Mouse (Mus musculus) limb, embryonic 10.5 days (tissue): ENCODE data around the gene Vasp. TPM values are rescaled to one million over a fixed set of nuclear protein-coding genes. Genes with fewer than 3 reads are reported as not detected.
"Not testable (repeated sequence)": the region's sequence is repeated elsewhere in the genome, so short reads cannot be mapped to it uniquely, and the experiment has no call there.

Experiments used
- DNase-seq: peaks from one replicate; pipeline ENCODE4 v3.0.0-alpha.2; 2017; ENCODE audit warnings: low spot score
- H3K27ac ChIP-seq: fragments of 300-500 bp; sonication (generic); 2 replicates; pipeline ENCODE4 v1.5.1; 2016; ENCODE audit warnings: mild to moderate bottlenecking
- H3K27me3 ChIP-seq: fragments of 300-500 bp; sonication (generic); 2 replicates; pipeline ENCODE4 v1.6.1; 2016; ENCODE audit warnings: low read depth, mild to moderate bottlenecking; ENCODE audit not compliant: poor library complexity, severe bottlenecking
- H3K36me3 ChIP-seq: fragments of 300-500 bp; sonication (generic); 2 replicates; pipeline ENCODE4 v1.6.1; 2016; ENCODE audit warnings: mild to moderate bottlenecking, moderate library complexity
- H3K4me1 ChIP-seq: fragments of 300-500 bp; sonication (generic); 2 replicates; pipeline ENCODE4 v1.6.1; 2016
- H3K4me3 ChIP-seq: fragments of 300-500 bp; sonication (generic); 2 replicates; pipeline ENCODE4 v1.5.1; 2016; ENCODE audit warnings: mild to moderate bottlenecking, moderate library complexity
- H3K9me3 ChIP-seq: fragments of 300-500 bp; sonication (generic); replicated peaks from 2 replicates; pipeline ENCODE4 v1.6.1; 2016; ENCODE audit warnings: mild to moderate bottlenecking
- WGBS: fragments of 180-500 bp; shearing (Covaris S2); methylation state at CpG from one replicate; pipeline ENCODE4 v1.1.7; 2016; 5-methylcytosine and 5-hydroxymethylcytosine counted together
- polyA plus RNA-seq: library from polyadenylated mRNA; unstranded; fragments of >200 nt; fragmentation: Nextera tagmentation; extraction: Ambion mirVana; gene quantifications from 2 replicates; pipeline ENCODE4 v1.2.1, GENCODE M21; 2016

Gene Vasp
- polyA plus RNA-seq, 1 experiment from 2014 or later: 68.1 TPM

DNA sequence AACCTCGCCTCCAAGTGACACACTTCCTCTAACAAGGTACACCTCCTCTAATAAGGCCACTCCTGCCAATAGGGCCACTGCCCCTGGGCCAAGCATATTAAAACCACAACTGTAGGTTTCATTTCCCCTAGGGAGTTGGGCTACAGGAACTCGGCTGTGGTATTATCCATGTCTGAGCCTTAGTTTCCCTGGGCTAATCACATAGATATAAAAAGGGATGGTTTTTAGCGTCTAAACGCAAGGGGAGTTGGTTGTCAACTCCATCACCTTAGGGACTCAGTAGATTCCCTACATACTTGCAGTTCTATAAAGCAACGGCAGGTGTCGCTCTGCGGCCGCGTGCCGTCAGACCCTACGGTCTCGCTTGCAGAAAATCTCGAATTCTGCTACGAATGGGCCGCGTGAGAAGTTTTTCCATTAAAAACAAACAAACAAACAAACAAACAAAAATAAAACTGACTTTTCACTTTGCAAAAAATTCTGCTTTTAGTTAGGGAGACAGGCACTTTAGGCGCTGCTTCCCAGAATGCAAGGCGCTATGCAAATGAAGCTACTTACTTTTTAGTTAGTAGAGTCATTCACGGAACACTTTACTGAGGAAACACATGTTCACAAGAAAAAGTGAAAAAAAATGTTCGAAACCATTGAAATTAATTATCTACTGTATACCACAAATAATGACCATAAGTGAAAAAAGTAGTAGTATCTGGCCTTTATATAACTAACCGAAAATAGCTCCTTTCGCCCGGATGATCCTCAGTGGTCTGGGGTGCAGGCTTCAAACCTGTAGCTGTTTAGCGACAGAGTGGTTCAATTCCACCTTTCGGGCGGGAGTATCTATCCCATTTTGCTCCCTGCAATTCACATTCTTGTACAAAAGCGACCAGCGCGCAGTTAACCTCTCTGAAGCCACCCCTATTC lies 29.1 kb upstream of the Vasp start:
- H3K4me1 ChIP-seq: peaks cover 32% of the 10 kb centered on the region
- H3K9me3 ChIP-seq: no peaks in the 10 kb centered on the region
- under 1% methylated on average over 29 of the region's 29 CpGs for WGBS
- DNase-seq: peak; percentile 82
- no peaks in the 10 kb centered on the region for H3K36me3 ChIP-seq
- H3K27me3 ChIP-seq: peaks cover 46% of the 10 kb centered on the region
- peak overlapping the region; percentile 61; the same call in 1 of the 2 replicates for H3K27ac ChIP-seq
- peak overlapping the region; percentile 51 for H3K4me3 ChIP-seq

- Histone ChIP-seq H3K4me1 (peaks cover 26% of the 10 kb centered on the region), H3K27me3 (peaks cover 31% of the 10 kb centered on the region), H3K9me3 (no peaks in the 10 kb centered on the region), H3K4me3 (no peak overlapping the region), H3K27ac (no peak overlapping the region), H3K36me3 (no peaks in the 10 kb centered on the region)
- peak; percentile 68 for DNase-seq
- WGBS: 25% methylated on average over 3 of the region's 3 CpGs
Measured at GRCm38 (mm10) chr7:19299194-19299593, 27.6 kb upstream of the Vasp start.

DNA sequence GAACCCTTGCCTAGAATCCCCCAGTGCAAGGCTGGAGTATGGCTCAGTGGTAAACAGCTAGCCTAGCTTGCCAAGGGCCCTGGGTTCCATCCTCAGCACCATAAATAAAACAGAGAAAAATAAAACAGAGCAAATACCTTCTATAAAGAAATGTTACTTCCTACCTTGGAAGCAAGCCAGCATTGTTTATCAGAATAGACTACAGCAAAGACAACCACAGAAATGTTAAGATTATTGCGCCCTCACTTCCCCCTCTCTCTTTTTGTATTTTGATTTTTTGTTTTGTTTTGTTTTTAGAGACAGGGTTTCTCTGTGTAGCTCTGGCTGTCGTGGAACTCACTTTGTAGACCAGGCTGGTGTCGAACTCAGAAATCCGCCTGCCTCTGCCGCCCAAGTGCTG lies 26.2 kb upstream of the Vasp start:
- no peak overlapping the region for H3K4me3 ChIP-seq
- H3K9me3 ChIP-seq: no peaks in the 10 kb centered on the region
- H3K27me3 ChIP-seq: peaks cover 17% of the 10 kb centered on the region
- no peak overlapping the region for H3K27ac ChIP-seq
- 90% methylated on average over 5 of the region's 5 CpGs for WGBS
- H3K4me1 ChIP-seq: peaks cover 18% of the 10 kb centered on the region
- DNase-seq: no peak
- H3K36me3 ChIP-seq: no peaks in the 10 kb centered on the region

DNA sequence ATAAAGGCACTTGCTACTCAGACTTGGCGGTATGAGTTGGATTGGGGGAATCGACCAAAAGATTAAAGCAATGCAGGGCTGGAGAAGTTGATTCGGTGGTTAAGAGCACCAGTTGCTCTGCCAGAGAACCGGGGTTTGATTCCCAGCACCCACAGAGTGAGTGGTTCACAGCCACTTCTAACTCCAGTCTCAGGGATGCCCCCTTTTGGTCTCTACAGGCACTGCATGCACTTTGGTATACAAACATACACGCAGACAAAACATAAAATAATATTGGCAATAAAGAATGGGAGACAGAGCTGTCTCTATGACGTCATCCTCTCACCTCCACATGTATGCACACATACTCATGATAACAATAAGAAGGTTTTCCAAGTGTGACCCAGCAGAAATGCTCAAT lies 25.4 kb upstream of the Vasp start:
- WGBS: 91% methylated on average over 6 of the region's 6 CpGs
- no peak for DNase-seq
- Histone ChIP-seq H3K27me3 (peaks cover 9% of the 10 kb centered on the region), H3K27ac (no peak overlapping the region), H3K4me1 (peaks cover 18% of the 10 kb centered on the region), H3K9me3 (no peaks in the 10 kb centered on the region), H3K36me3 (no peaks in the 10 kb centered on the region), H3K4me3 (no peak overlapping the region)

GRCm38 (mm10) chr7:19295503-19296185 lies 24.0 kb upstream of the Vasp start:
- H3K27me3 ChIP-seq: no peaks in the 10 kb centered on the region
- H3K9me3 ChIP-seq: no peaks in the 10 kb centered on the region
- H3K4me1 ChIP-seq: peaks cover 22% of the 10 kb centered on the region
- WGBS: 14% methylated on average over 22 of the region's 22 CpGs
- peak; percentile 98 for DNase-seq
- H3K4me3 ChIP-seq: peak overlapping the region; percentile 48
- H3K36me3 ChIP-seq: no peaks in the 10 kb centered on the region
- peak overlapping the region; percentile 77 for H3K27ac ChIP-seq

DNA sequence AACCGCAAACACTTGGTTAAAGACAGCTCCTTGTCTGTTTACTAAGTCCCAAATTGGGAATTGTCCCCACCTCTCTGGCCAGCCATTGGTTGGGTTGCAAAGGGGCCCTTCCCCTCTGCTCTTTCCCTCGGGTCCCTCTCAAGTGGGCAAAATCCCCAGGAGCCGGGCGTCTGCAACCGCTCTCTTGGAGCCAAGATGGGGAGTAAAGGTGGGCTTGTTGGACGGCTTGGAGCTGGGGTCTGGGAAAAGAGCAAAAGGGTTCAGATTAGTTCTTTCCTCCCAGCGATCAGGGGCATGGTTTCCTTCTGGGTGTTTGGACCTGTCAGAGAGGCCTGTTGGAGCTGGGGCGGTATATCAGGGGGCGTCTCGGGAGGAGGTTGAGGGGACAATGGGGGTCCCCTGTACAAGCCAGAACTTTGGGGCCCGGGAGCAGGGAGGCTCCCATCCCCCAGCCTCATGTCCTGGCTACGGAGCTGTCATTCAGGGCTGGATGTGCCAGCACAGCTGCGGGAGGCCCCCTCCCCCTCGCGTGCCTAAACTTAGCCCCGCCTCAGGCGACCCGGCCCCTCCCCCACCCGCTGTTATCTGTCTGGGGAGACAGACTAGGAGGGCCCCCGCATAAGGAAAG lies 19.5 kb upstream of the Vasp start:
- peak; percentile 59 for DNase-seq
- Histone ChIP-seq H3K4me3 (peak overlapping the region; percentile 47), H3K9me3 (no peaks in the 10 kb centered on the region), H3K36me3 (no peaks in the 10 kb centered on the region), H3K27me3 (0 out of 2 replicates have a peak, but pooled peaks cover 3% of the 10 kb centered on the region), H3K27ac (peak overlapping the region; percentile 69), H3K4me1 (peaks cover 24% of the 10 kb centered on the region)
- under 1% methylated on average over 20 of the region's 20 CpGs for WGBS

GRCm38 (mm10) chr7:19284763-19285162 lies 13.1 kb upstream of the Vasp start:
- Histone ChIP-seq H3K9me3 (no peaks in the 10 kb centered on the region), H3K36me3 (no peaks in the 10 kb centered on the region), H3K4me3 (no peak overlapping the region), H3K27me3 (peaks cover 49% of the 10 kb centered on the region), H3K4me1 (peaks cover 12% of the 10 kb centered on the region), H3K27ac (no peak overlapping the region)
- 30% methylated on average over 4 of the region's 4 CpGs for WGBS
- DNase-seq: peak; percentile 78

GRCm38 (mm10) chr7:19283406-19283804 lies 11.8 kb upstream of the Vasp start:
- Histone ChIP-seq H3K4me3 (peak overlapping the region; percentile 67), H3K27ac (no peak overlapping the region)
- 46% methylated on average over 14 of the region's 14 CpGs for WGBS

DNA sequence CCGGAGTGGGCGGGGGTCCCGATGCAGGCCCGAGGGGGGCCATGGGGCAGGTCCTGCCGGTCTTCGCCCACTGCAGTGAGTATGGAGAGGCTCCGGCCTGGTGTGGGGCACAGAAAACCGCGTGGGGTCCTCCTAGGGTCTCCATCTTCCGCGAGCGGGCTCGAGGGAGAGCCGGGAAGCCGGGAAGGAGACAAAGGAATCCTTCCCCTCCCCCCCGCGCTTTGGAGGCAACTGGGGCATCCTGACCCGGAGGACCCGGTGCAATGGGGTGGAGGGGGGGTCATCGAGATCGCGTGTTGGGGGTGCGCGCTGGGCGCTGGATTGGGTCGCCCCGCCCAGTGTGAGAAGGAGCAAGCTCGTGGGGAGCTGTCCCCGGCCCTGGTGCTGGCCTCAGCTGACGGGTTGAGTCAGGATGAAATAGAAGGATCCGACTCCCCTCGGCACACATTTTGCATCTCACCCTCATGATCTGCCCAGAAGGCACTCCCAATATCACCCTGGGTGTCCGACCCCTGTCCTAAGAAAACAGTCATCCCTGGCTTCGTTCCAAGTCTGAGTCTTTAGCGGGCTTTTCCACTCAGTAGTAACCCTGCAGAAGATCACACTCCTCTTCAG lies 11.3 kb upstream of the Vasp start:
- Histone ChIP-seq H3K27ac (peak overlapping the region; percentile 80), H3K36me3 (no peaks in the 10 kb centered on the region), H3K27me3 (peaks cover 68% of the 10 kb centered on the region), H3K9me3 (no peaks in the 10 kb centered on the region), H3K4me3 (peak overlapping the region; percentile 67), H3K4me1 (peaks cover 21% of the 10 kb centered on the region)
- peak; percentile 86 for DNase-seq
- under 1% methylated on average over 34 of the region's 35 CpGs for WGBS

More at GRCm38 (mm10) chr7:19283406-19283804, 11.8 kb upstream of the Vasp start:
- DNase-seq: no peak
- Histone ChIP-seq H3K36me3 (no peaks in the 10 kb centered on the region), H3K27me3 (peaks cover 63% of the 10 kb centered on the region), H3K4me1 (peaks cover 21% of the 10 kb centered on the region), H3K9me3 (no peaks in the 10 kb centered on the region)

DNA sequence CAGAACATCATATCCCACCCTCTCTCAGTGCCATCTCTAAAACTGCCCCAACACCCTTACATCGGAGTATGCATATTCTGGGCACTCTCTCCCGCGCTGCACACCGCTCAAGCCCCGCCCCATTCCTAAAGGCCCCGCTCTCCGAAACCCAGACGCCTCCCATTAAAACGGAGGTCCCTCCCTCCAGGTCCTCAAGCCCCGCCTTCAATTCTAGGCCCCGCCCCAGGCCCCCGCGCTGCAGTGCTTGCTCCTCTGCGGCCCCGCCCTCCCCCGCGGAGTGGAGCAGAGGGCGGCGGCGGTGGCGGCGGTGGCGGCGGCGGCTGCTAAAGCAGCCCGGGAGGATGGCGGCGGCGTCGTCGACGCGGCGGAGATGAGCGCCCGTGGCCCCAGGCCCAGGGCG lies 10.8 kb upstream of the Vasp start, which contains the start of gene Rtn2:
TSS of gene Rtn2 (plus strand) at position 240 of the 400 bp plus-strand sequence.
- no peaks in the 10 kb centered on the region for H3K36me3 ChIP-seq
- under 1% methylated on average over 37 of the region's 37 CpGs for WGBS
- H3K27ac ChIP-seq: peak within 1 kb of the TSS; percentile 80
- H3K4me1 ChIP-seq: peaks cover 21% of the 10 kb centered on the region
- no peaks in the 10 kb centered on the region for H3K9me3 ChIP-seq
- H3K4me3 ChIP-seq: peak within 1 kb of the TSS; percentile 67
- H3K27me3 ChIP-seq: peaks cover 73% of the 10 kb centered on the region
- DNase-seq: peak; percentile 83

DNA sequence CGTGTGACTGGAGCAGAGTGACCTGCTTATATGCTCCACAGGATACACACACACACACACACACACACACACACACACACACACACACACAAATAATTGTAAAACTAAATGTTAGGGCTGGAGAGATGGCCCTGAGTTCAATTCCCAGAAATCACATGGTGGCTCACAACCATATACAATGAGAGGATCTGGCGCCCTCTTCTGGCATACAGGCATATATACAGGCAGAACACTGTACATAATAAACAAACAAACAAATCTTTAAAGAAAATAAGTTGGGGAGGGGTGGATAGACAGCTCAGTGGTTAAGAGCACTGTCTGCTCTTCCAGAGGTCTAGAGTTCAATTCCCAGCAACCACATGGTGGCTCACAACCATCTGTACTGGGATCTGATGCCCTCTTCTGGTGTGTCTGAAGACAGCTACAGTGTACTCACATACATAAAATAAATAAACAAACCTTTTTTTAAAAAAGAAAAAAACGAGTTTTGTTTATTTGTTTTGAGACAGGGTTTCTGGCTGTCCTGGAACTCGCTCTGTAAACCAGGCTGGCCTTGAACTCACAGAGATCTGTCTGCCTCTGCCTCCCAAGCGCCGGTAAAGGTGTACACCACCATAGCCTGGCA lies 10.2 kb upstream of the Vasp start:
- Histone ChIP-seq H3K4me1 (peaks cover 21% of the 10 kb centered on the region), H3K4me3 (peak overlapping the region; percentile 67), H3K27me3 (peaks cover 76% of the 10 kb centered on the region)
- 34% methylated on average over 6 of the region's 6 CpGs for WGBS
- DNase-seq, H3K36me3 ChIP-seq, H3K27ac ChIP-seq, H3K9me3 ChIP-seq: not testable (repeated sequence)

DNA sequence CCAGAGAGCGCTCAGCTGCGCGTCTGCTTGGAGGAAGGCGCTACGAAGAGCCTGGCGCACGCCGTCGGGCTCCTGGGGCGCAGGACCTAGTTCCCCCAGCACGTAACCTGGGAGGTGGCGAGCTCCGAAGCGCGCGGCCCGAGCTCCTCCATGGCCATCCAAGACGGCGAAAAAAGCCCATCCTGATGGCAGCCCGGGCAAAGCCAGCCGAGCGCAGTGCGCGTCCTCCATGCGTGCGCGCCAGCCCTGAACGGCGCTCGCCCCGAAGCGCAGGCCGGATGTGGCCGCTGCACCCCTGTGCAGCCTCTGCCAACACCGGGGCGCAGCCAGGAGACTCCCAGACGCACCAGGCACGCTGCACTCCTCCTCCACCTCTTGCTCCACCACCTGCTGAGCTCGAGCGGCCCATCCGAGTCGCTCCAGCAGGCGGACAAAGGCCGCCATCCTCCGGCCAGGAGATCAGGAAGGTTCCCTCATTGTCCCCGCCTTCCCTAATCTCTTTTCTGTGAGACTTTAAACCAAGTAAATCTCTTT lies 8.0 kb upstream of the Vasp start, which contains the start of gene Ppm1n:
TSS of gene Ppm1n (minus strand) at position 484 of the 534 bp plus-strand sequence.
- no peaks in the 10 kb centered on the region for H3K36me3 ChIP-seq
- WGBS: 1% methylated on average over 46 of the region's 46 CpGs
- H3K4me1 ChIP-seq: peaks cover 21% of the 10 kb centered on the region
- peak within 1 kb of the TSS; percentile 44; the same call in 1 of the 2 replicates for H3K27ac ChIP-seq
- peaks cover 76% of the 10 kb centered on the region for H3K27me3 ChIP-seq
- H3K9me3 ChIP-seq: no peaks in the 10 kb centered on the region
- peak within 1 kb of the TSS; percentile 49 for H3K4me3 ChIP-seq
- peak; percentile 64 for DNase-seq
